Mouse (Mus musculus): ENCODE measurements around the gene Prdx3.

Prdx3 gene

GRCm38 (mm10) chr19:60837747-60838146 lies 36.6 kb downstream of the Prdx3 start:
- TF ChIP-seq POU5F1 (IDR thresholded peaks at IDR 0.05; ENCODE audit: borderline replicate concordance, low read length), result no peak
- TF ChIP-seq CTCF (conservative IDR thresholded peaks at IDR 0.05; ENCODE audit: low read length), result peak; percentile 50
- no peak overlapping the region for H3K4me3 ChIP-seq (replicated peaks; ENCODE audit: low read length)
- no peaks in the 10 kb centered on the region for H3K27me3 ChIP-seq (ENCODE audit: insufficient read depth, low read length)
- no peaks in the 10 kb centered on the region for H3K4me1 ChIP-seq (replicated peaks; ENCODE audit: low read depth, low read length)
- H3K36me3 ChIP-seq (ENCODE audit: insufficient read depth, low read length), result peaks cover 47% of the 10 kb centered on the region
- no peaks in the 10 kb centered on the region for H3K9me3 ChIP-seq (ENCODE audit: low read length)

DNA sequence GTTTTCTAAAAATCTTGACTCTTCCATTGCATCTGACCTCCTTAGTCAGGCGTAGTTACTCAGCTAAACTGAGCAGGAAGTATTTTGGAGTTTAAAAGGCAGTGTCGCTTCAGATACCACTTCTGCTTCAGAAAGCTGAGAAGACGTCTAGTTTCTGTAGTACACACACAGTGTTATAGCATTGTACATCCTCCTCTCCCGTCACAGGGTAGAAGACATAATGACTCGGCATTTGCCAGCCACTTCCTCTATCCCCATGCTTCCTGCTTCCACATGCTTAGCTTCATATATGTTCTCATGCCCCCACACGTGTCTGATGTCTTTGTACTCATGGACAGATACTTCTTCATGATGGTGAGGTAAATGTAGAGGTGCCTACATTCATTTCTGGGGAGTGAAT lies 55.7 kb downstream of the Prdx3 start:
- TF ChIP-seq CTCF (conservative IDR thresholded peaks at IDR 0.05; ENCODE audit: low read length) (no peak), POU5F1 (IDR thresholded peaks at IDR 0.05; ENCODE audit: borderline replicate concordance, low read length) (no peak), NANOG (IDR thresholded peaks at IDR 0.05; ENCODE audit: borderline replicate concordance, low read length) (no peak)
- Histone ChIP-seq H3K4me1 (replicated peaks; ENCODE audit: low read depth, low read length) (no peaks in the 10 kb centered on the region), H3K27me3 (ENCODE audit: insufficient read depth, low read length) (no peaks in the 10 kb centered on the region), H3K9me3 (ENCODE audit: low read length) (no peaks in the 10 kb centered on the region), H3K4me3 (replicated peaks; ENCODE audit: low read length) (no peak overlapping the region), H3K36me3 (ENCODE audit: insufficient read depth, low read length) (peaks cover 60% of the 10 kb centered on the region)
